Mouse (Mus musculus) bone marrow macrophage, adult 2 months (primary cell): ENCODE data around the gene Acot7.

Experiments
- CTCF ChIP-seq: IDR thresholded peaks from 2 replicates; pipeline ENCODE4 v1.5.1; 2012; ENCODE audit warnings: low read depth, mild to moderate bottlenecking, low read length, moderate library complexity
- POLR2A ChIP-seq: IDR thresholded peaks from 2 replicates; pipeline ENCODE4 v1.6.1; 2012; ENCODE audit warnings: mild to moderate bottlenecking, low read depth, low read length, borderline replicate concordance

GRCm38 (mm10) chr4:152212091-152212505 lies 34.2 kb downstream of the Acot7 start:
- no peak for TF ChIP-seq CTCF
- no peak for TF ChIP-seq POLR2A
